Mouse (Mus musculus): ENCODE data around the gene Pla1a. TPM values are rescaled to one million over a fixed set of nuclear protein-coding genes. Genes with fewer than 3 reads are reported as not detected.

Pla1a gene
- polyA plus RNA-seq, 2 experiments, result 15.0 to 15.5 TPM

DNA sequence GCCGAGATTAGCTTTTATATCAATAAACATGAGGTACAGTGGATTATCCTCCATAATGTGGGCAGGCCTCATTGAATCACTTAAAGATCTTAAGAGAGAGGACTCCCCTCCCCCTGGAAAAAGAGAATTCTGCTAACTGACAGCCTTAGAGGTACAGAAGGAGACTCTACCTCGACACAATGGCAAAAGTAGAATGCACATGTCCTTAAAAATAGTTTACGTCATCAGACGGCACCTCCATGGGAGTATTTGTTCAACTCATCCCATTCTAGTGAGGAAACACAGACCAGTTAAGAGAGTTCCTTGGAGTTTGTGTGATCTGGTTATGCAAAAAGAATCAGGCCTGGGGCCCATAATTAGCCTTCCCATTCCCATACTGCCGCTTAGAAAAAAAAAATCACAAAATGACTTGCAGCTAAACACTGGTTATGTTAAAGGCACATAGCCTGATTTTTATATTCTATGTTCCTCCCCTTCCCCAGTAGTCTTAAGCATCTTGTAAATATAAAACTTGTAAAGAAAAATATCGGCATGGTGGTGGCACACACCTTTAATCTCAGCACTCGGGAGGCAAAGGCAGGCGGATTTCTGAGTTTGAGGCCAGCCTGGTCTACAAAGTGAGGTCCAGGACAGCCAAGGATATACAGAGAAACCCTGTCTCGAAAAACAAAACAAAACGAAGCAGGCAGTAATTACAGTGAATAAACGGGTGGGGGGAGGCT lies 21.7 kb upstream of the Pla1a start:
- WGBS (ENCODE audit: insufficient replicate concordance), result 70% methylated on average over 11 of the region's 11 CpGs
- H3K9ac ChIP-seq (replicated peaks), result no peak overlapping the region
- no peak overlapping the region for H3K4me3 ChIP-seq (ENCODE audit: insufficient read depth in 1 of 2, low read depth in 2 of 2, low read length in 2 of 2)
- H3K36me3 ChIP-seq (replicated peaks; ENCODE audit: control insufficient read depth, insufficient read depth, low read depth), result 0 out of 2 replicates have a peak, but pooled peaks cover 2% of the 10 kb centered on the region
- H3K4me2 ChIP-seq (ENCODE audit: low read depth), result no peak overlapping the region
- TF ChIP-seq CTCF (IDR thresholded peaks at IDR 0.05; ENCODE audit: low read depth) (no peak), EP300 (IDR thresholded peaks at IDR 0.05; ENCODE audit: low read depth) (no peak)
- H3K4me1 ChIP-seq (replicated peaks; ENCODE audit: control insufficient read depth in 2 of 2, insufficient read depth in 2 of 2, low read length in 1 of 2), result peaks cover 18 to 27% of the 10 kb centered on the region in 2 experiments
- H3K9me3 ChIP-seq (ENCODE audit: control insufficient read depth, low read length), result no peaks in the 10 kb centered on the region
- H3K27me3 ChIP-seq (ENCODE audit: control insufficient read depth, insufficient read depth, low read length), result no peaks in the 10 kb centered on the region
- DNase-seq (ENCODE audit: low read depth in 3 of 3, low spot score in 3 of 3) (no peak), ATAC-seq (ENCODE audit: insufficient read depth) (no peak)
- no peak overlapping the region for H3K27ac ChIP-seq

GRCm38 (mm10) chr16:38453952-38454351 lies 21.0 kb upstream of the Pla1a start:
- DNase-seq (ENCODE audit: low read depth in 3 of 3, low spot score in 3 of 3), result no peak
- peak overlapping the region; percentile 48 for H3K27ac ChIP-seq
- peaks cover 18 to 26% of the 10 kb centered on the region in 2 experiments for H3K4me1 ChIP-seq (replicated peaks; ENCODE audit: control insufficient read depth in 2 of 2, insufficient read depth in 2 of 2, low read length in 1 of 2)
- no peak overlapping the region for H3K9ac ChIP-seq (replicated peaks)
- no peaks in the 10 kb centered on the region for H3K27me3 ChIP-seq (ENCODE audit: control insufficient read depth, insufficient read depth, low read length)
- H3K36me3 ChIP-seq (replicated peaks; ENCODE audit: control insufficient read depth, insufficient read depth, low read depth), result 0 out of 2 replicates have a peak, but pooled peaks cover 2% of the 10 kb centered on the region
- H3K4me3 ChIP-seq (ENCODE audit: insufficient read depth in 1 of 2, low read depth in 2 of 2, low read length in 2 of 2), result no peak overlapping the region
- peak; percentile 43; the same call in 1 of the 2 replicates for ATAC-seq (ENCODE audit: insufficient read depth)
- WGBS (ENCODE audit: insufficient replicate concordance), result 19% methylated on average over 4 of the region's 4 CpGs
- TF ChIP-seq EP300 (IDR thresholded peaks at IDR 0.05; ENCODE audit: low read depth) (peak; percentile 36), CTCF (IDR thresholded peaks at IDR 0.05; ENCODE audit: low read depth) (no peak)
- no peak overlapping the region; the same call in 1 of the 2 replicates for H3K4me2 ChIP-seq (ENCODE audit: low read depth)
- no peaks in the 10 kb centered on the region for H3K9me3 ChIP-seq (ENCODE audit: control insufficient read depth, low read length)

GRCm38 (mm10) chr16:38453203-38453553 lies 20.2 kb upstream of the Pla1a start:
- ATAC-seq (ENCODE audit: insufficient read depth) (no peak), DNase-seq (ENCODE audit: low read depth in 3 of 3, low spot score in 3 of 3) (no peak)
- peak overlapping the region; percentile 80 to 96 for H3K4me3 ChIP-seq (ENCODE audit: insufficient read depth in 1 of 2, low read depth in 2 of 2, low read length in 2 of 2)
- no peak for TF ChIP-seq EP300 (IDR thresholded peaks at IDR 0.05; ENCODE audit: low read depth)
- TF ChIP-seq CTCF (IDR thresholded peaks at IDR 0.05; ENCODE audit: low read depth), result no peak
- 34% methylated on average over 3 of the region's 3 CpGs for WGBS (ENCODE audit: insufficient replicate concordance)
- H3K27me3 ChIP-seq (ENCODE audit: control insufficient read depth, insufficient read depth, low read length), result no peaks in the 10 kb centered on the region
- peak overlapping the region; percentile 93 for H3K4me2 ChIP-seq (ENCODE audit: low read depth)
- H3K4me1 ChIP-seq (replicated peaks; ENCODE audit: control insufficient read depth in 2 of 2, insufficient read depth in 2 of 2, low read length in 1 of 2), result peaks cover 12 to 20% of the 10 kb centered on the region in 2 experiments
- H3K27ac ChIP-seq, result peak overlapping the region; percentile 81
- H3K9me3 ChIP-seq (ENCODE audit: control insufficient read depth, low read length), result no peaks in the 10 kb centered on the region
- H3K9ac ChIP-seq (replicated peaks), result peak overlapping the region; percentile 98
- H3K36me3 ChIP-seq (replicated peaks; ENCODE audit: control insufficient read depth, insufficient read depth, low read depth), result 0 out of 2 replicates have a peak, but pooled peaks cover 2% of the 10 kb centered on the region

DNA sequence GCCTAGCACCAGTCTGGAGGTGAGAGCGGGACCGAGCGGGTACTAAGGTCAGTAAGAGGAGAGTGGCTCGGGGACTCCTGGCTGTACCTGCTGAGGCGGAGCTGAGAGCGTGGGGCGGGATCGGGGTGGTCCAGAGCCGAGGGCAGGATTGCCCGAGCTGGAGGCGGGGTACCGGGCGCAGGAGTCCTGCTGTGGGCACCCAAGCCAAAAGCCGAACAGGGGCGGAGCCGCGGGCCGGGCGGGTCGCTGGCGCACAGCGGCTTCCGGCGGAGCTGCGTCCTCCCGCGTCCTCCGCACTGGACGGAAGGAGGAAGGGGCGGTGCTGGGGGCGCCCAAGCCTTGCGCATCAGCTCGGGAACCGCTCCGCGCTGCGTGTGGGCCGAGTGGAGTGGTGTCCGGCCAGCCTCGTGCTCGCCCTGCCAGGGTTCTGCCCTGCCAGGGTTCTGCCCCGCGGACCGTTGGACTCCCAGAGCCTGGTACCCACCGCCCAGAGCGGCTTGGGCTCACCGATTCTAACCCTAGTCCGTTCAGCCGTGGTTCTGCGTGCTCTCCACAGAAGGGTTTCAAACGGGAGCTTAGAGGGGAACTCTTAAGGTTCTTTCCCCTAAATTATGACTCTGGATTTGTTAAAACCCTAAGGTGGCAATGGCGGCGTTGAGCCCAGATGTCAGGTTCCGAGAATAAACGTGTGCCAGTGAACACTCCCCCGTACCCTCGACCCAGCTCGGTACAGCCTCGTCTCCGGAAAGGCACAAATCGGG lies 19.7 kb upstream of the Pla1a start, which contains the start of gene Adprh:
Gene Adprh (minus strand): TSS at position 262 of the 761 bp plus-strand sequence.
- under 1% methylated on average over 55 of the region's 61 CpGs for WGBS (ENCODE audit: insufficient replicate concordance)
- H3K36me3 ChIP-seq (replicated peaks; ENCODE audit: control insufficient read depth, insufficient read depth, low read depth), result peaks cover 3% of the 10 kb centered on the region; the same call in 1 of the 2 replicates
- H3K4me1 ChIP-seq (replicated peaks; ENCODE audit: control insufficient read depth in 2 of 2, insufficient read depth in 2 of 2, low read length in 1 of 2), result peaks cover 12 to 19% of the 10 kb centered on the region in 2 experiments
- ATAC-seq (ENCODE audit: insufficient read depth) (peak; percentile 96), DNase-seq (ENCODE audit: low read depth in 3 of 3, low spot score in 3 of 3) (peak; percentile 71 to 76 (median 74))
- peak within 1 kb of the TSS; percentile 81 for H3K27ac ChIP-seq
- H3K4me2 ChIP-seq (ENCODE audit: low read depth), result peak within 1 kb of the TSS; percentile 93
- H3K9me3 ChIP-seq (ENCODE audit: control insufficient read depth, low read length), result no peaks in the 10 kb centered on the region
- TF ChIP-seq CTCF (IDR thresholded peaks at IDR 0.05; ENCODE audit: low read depth), result peak; percentile 20; the same call in 1 of the 2 replicates
- TF ChIP-seq EP300 (IDR thresholded peaks at IDR 0.05; ENCODE audit: low read depth), result no peak
- peak within 1 kb of the TSS; percentile 98 for H3K9ac ChIP-seq (replicated peaks)
- H3K4me3 ChIP-seq (ENCODE audit: insufficient read depth in 1 of 2, low read depth in 2 of 2, low read length in 2 of 2), result peak within 1 kb of the TSS; percentile 80 to 96
- H3K27me3 ChIP-seq (ENCODE audit: control insufficient read depth, insufficient read depth, low read length), result no peaks in the 10 kb centered on the region
